Comparison of ENCODE assay signal across 14 mouse cellular contexts in genomic region chr1:98084596-98085274, GRCm38 (mm10). TPM values are rescaled to one million over a fixed set of nuclear protein-coding genes. Genes with fewer than 3 reads are reported as not detected.
DNase-seq lines count a peak whose midpoint lies in the region; ATAC-seq and TF ChIP-seq lines count a peak whose summit lies in the region.
"Had no signal": no experiment of that assay in that cellular context is flagged by ENCODE, and none has a peak within 500 bp of the region (broad histone marks: within the 10 kb centered on the region; RNA-seq: fewer than 3 reads in every experiment).

No protein-coding gene starts in this region.

- DNase-seq in forebrain, postnatal 0 days, result no peak
- DNase-seq in hindbrain, embryonic 10.5 days (ENCODE audit: low spot score), result no peak
- DNase-seq in ovary, postnatal 10 days (ENCODE audit: low spot score), result no peak
- no peak for DNase-seq in ovary, postnatal 14 days (ENCODE audit: low spot score)
- DNase-seq: cerebellum, postnatal 10 days; lung, adult 2 months; thymus, adult 2 months had no signal

- H3K9me3 ChIP-seq in forebrain, postnatal 0 days (ENCODE audit: low read length), result no peaks in the 10 kb centered on the region
- H3K9me3 ChIP-seq in forebrain, embryonic 12.5 days, result no peaks in the 10 kb centered on the region
- no peaks in the 10 kb centered on the region for H3K9me3 ChIP-seq in hindbrain, embryonic 12.5 days (replicated peaks)
- no peaks in the 10 kb centered on the region for H3K9me3 ChIP-seq in hindbrain, embryonic 10.5 days
- no peaks in the 10 kb centered on the region for H3K9me3 ChIP-seq in midbrain, embryonic 13.5 days
- H3K9me3 ChIP-seq: embryonic facial prominence, embryonic 15.5 days; kidney, embryonic 15.5 days had no signal

- peaks cover 14% of the 10 kb centered on the region for H3K79me3 ChIP-seq in C2C12 (ENCODE audit: low read depth)

- WGBS in forebrain, postnatal 0 days, result 62% methylated on average over 13 of the region's 13 CpGs
- WGBS in forebrain, embryonic 12.5 days, result 74% methylated on average over 13 of the region's 13 CpGs
- WGBS in hindbrain, embryonic 12.5 days, result 73% methylated on average over 13 of the region's 13 CpGs
- WGBS in hindbrain, embryonic 10.5 days, result 73% methylated on average over 13 of the region's 13 CpGs
- WGBS in midbrain, embryonic 13.5 days, result 63% methylated on average over 13 of the region's 13 CpGs

- peaks cover 5% of the 10 kb centered on the region; the same call in 1 of the 2 replicates for H3K4me1 ChIP-seq in forebrain, postnatal 0 days (ENCODE audit: insufficient read depth)
- H3K4me1 ChIP-seq in forebrain, embryonic 12.5 days, result peaks cover 29% of the 10 kb centered on the region
- H3K4me1 ChIP-seq in hindbrain, embryonic 12.5 days, result peaks cover 17% of the 10 kb centered on the region
- H3K4me1 ChIP-seq in hindbrain, embryonic 10.5 days (replicated peaks), result peaks cover 35% of the 10 kb centered on the region
- peaks cover 29% of the 10 kb centered on the region for H3K4me1 ChIP-seq in midbrain, embryonic 13.5 days (replicated peaks)
- H3K4me1 ChIP-seq: embryonic facial prominence, embryonic 15.5 days had no signal

- no peaks in the 10 kb centered on the region for H3K36me3 ChIP-seq in forebrain, postnatal 0 days (ENCODE audit: insufficient read depth)
- H3K36me3 ChIP-seq in forebrain, embryonic 12.5 days (replicated peaks), result no peaks in the 10 kb centered on the region
- no peaks in the 10 kb centered on the region for H3K36me3 ChIP-seq in hindbrain, embryonic 12.5 days
- no peaks in the 10 kb centered on the region for H3K36me3 ChIP-seq in hindbrain, embryonic 10.5 days
- no peaks in the 10 kb centered on the region for H3K36me3 ChIP-seq in C2C12 (ENCODE audit: control insufficient read depth, insufficient read depth)
- H3K36me3 ChIP-seq in midbrain, embryonic 13.5 days, result no peaks in the 10 kb centered on the region
- H3K36me3 ChIP-seq: embryonic facial prominence, embryonic 15.5 days; kidney, embryonic 15.5 days had no signal

- TF ChIP-seq CTCF in forebrain, postnatal 0 days (IDR thresholded peaks at IDR 0.05; ENCODE audit: low read depth), result no peak
- TF ChIP-seq CTCF in C2C12 (IDR thresholded peaks at IDR 0.05; ENCODE audit: control insufficient read depth, insufficient read depth, insufficient read length), result no peak

- H3K27me3 ChIP-seq in forebrain, postnatal 0 days (ENCODE audit: insufficient read depth, low read length), result no peaks in the 10 kb centered on the region
- H3K27me3 ChIP-seq in forebrain, embryonic 12.5 days, result no peaks in the 10 kb centered on the region
- no peaks in the 10 kb centered on the region for H3K27me3 ChIP-seq in hindbrain, embryonic 12.5 days
- H3K27me3 ChIP-seq in hindbrain, embryonic 10.5 days (ENCODE audit: insufficient read depth, poor library complexity, severe bottlenecking), result no peaks in the 10 kb centered on the region
- H3K27me3 ChIP-seq in C2C12 (ENCODE audit: control insufficient read depth, insufficient read depth, insufficient read length), result no peaks in the 10 kb centered on the region
- H3K27me3 ChIP-seq in midbrain, embryonic 13.5 days, result no peaks in the 10 kb centered on the region
- H3K27me3 ChIP-seq: embryonic facial prominence, embryonic 15.5 days; kidney, embryonic 15.5 days had no signal

- no peak overlapping the region for H3K27ac ChIP-seq in forebrain, postnatal 0 days (ENCODE audit: low read depth, low read length)
- H3K27ac ChIP-seq in forebrain, embryonic 12.5 days, result no peak overlapping the region
- no peak overlapping the region for H3K27ac ChIP-seq in hindbrain, embryonic 12.5 days
- no peak overlapping the region for H3K27ac ChIP-seq in hindbrain, embryonic 10.5 days
- H3K27ac ChIP-seq in midbrain, embryonic 13.5 days, result peak overlapping the region; percentile 27; the same call in 1 of the 2 replicates
- H3K27ac ChIP-seq: embryonic facial prominence, embryonic 15.5 days; kidney, embryonic 15.5 days had no signal

- H3K9ac ChIP-seq in forebrain, postnatal 0 days, result no peak overlapping the region
- no peak overlapping the region for H3K9ac ChIP-seq in forebrain, embryonic 12.5 days
- no peak overlapping the region for H3K9ac ChIP-seq in hindbrain, embryonic 12.5 days
- no peak overlapping the region for H3K9ac ChIP-seq in midbrain, embryonic 13.5 days (replicated peaks)
- H3K9ac ChIP-seq: embryonic facial prominence, embryonic 15.5 days; kidney, embryonic 15.5 days had no signal

- peaks cover 33% of the 10 kb centered on the region for H3K79me2 ChIP-seq in C2C12 (ENCODE audit: control insufficient read depth, insufficient read depth)

- no peak overlapping the region for H3K4me3 ChIP-seq in forebrain, postnatal 0 days (ENCODE audit: low read depth, low read length)
- H3K4me3 ChIP-seq in forebrain, embryonic 12.5 days (replicated peaks), result no peak overlapping the region
- H3K4me3 ChIP-seq in hindbrain, embryonic 12.5 days, result no peak overlapping the region
- H3K4me3 ChIP-seq in hindbrain, embryonic 10.5 days, result no peak overlapping the region
- no peak overlapping the region for H3K4me3 ChIP-seq in C2C12 (ENCODE audit: insufficient read depth, poor library complexity, severe bottlenecking)
- H3K4me3 ChIP-seq in midbrain, embryonic 13.5 days (replicated peaks), result no peak overlapping the region
- H3K4me3 ChIP-seq: embryonic facial prominence, embryonic 15.5 days; kidney, embryonic 15.5 days had no signal

- peak; percentile 34; the same call in 1 of the 2 replicates for ATAC-seq in forebrain, postnatal 0 days
- ATAC-seq in forebrain, embryonic 12.5 days (ENCODE audit: low FRiP score), result no peak
- peak; percentile 17; the same call in 1 of the 2 replicates for ATAC-seq in hindbrain, embryonic 12.5 days (ENCODE audit: low FRiP score)
- 0 out of 2 replicates have a peak, but pooled peaks have one; percentile 29 for ATAC-seq in midbrain, embryonic 13.5 days

- H3K4me2 ChIP-seq in forebrain, postnatal 0 days (ENCODE audit: low read depth), result no peak overlapping the region
- no peak overlapping the region for H3K4me2 ChIP-seq in forebrain, embryonic 12.5 days
- no peak overlapping the region for H3K4me2 ChIP-seq in hindbrain, embryonic 12.5 days (replicated peaks)
- no peak overlapping the region for H3K4me2 ChIP-seq in midbrain, embryonic 13.5 days (replicated peaks)
- H3K4me2 ChIP-seq: embryonic facial prominence, embryonic 15.5 days; kidney, embryonic 15.5 days had no signal

- H3ac ChIP-seq in C2C12 (ENCODE audit: control insufficient read depth, insufficient read length, low read depth), result no peak overlapping the region

TF ChIP-seq in C2C12, 6 proteins besides CTCF, POLR2A, EP300 and RAD21:
- no peak for TF ChIP-seq MAX (IDR thresholded peaks at IDR 0.05)
- peak; percentile 67 for TF ChIP-seq CEBPB (IDR thresholded peaks at IDR 0.05; ENCODE audit: low read depth)

RNA-seq across cellular contexts. Expression of gene Pam, which starts 10.7 kb away (rescaled TPM):
- total RNA-seq in forebrain, postnatal 0 days (2014; rRNA removed), result 89.1 and 93.3 TPM in 2 replicates
- polyA plus RNA-seq in forebrain, postnatal 0 days (2015; fragmentation: Nextera tagmentation; extraction: Ambion mirVana), result 37.8 and 43.7 TPM in 2 replicates
- 25.4 and 29.8 TPM in 2 replicates for polyA plus RNA-seq in forebrain, embryonic 12.5 days (2016; fragmentation: Nextera tagmentation; extraction: Ambion mirVana)
- polyA plus RNA-seq in hindbrain, embryonic 12.5 days (2016; fragmentation: Nextera tagmentation; extraction: Ambion mirVana), result 28.7 and 33.2 TPM in 2 replicates
- 15.1 and 16.5 TPM in 2 replicates for polyA plus RNA-seq in hindbrain, embryonic 10.5 days (2016; fragmentation: Nextera tagmentation; extraction: Ambion mirVana)
- polyA plus RNA-seq in C2C12 (2012; fragmentation: generic; extraction: Trizol), result 27.6 TPM
- 37.6 and 43.0 TPM in 2 replicates for polyA plus RNA-seq in midbrain, embryonic 13.5 days (2015; fragmentation: Nextera tagmentation; extraction: Ambion mirVana)
- total RNA-seq: MEL had no signal
